Mouse (Mus musculus): ENCODE data around the gene Cyp24a1. TPM values are rescaled to one million over a fixed set of nuclear protein-coding genes. Genes with fewer than 3 reads are reported as not detected.

Gene Cyp24a1
- polyA plus RNA-seq (2011; ENCODE audit: insufficient read length, low read depth, missing spikeins) = not detected in 2 replicates

DNA sequence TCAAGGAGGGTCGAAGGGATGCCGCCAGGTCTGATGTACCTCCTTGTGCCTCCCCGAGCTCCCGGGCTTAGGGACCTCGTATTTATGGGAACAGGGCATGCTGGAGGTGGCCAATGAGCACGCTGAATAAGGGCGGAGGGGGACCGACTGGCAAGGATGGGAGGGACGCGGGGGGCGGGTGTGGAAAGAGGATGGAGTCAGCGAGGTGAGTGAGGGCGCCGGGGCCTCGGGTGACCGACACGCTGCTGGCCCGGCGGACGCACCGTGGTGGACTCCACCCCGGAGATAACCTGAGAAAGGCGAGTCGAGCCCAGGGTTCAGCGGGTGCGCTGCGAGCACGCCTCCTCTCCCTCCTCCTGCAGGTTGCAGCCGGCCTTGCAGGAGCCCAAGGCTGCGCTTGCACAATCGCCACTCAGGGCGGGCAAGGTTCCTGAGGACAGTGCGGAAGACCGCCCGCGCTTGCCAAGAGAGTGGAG lies at the start of gene Cyp24a1:
Gene Cyp24a1, minus strand, starts transcription at position 55 of the 476 bp plus-strand sequence.
- no peak for TF ChIP-seq POLR2A (IDR thresholded peaks at IDR 0.05; ENCODE audit: low read depth, low read length)
- no peak for TF ChIP-seq CTCF (IDR thresholded peaks at IDR 0.05; ENCODE audit: borderline replicate concordance, insufficient read depth, low read length)
- no peaks in the 10 kb centered on the region for H3K4me1 ChIP-seq (ENCODE audit: control insufficient read depth, insufficient read depth, low read length)
- no peak within 1 kb of the TSS for H3K27ac ChIP-seq (ENCODE audit: insufficient read depth, low read length)
- H3K4me3 ChIP-seq (ENCODE audit: insufficient read depth, low read length) = no peak within 1 kb of the TSS

DNA sequence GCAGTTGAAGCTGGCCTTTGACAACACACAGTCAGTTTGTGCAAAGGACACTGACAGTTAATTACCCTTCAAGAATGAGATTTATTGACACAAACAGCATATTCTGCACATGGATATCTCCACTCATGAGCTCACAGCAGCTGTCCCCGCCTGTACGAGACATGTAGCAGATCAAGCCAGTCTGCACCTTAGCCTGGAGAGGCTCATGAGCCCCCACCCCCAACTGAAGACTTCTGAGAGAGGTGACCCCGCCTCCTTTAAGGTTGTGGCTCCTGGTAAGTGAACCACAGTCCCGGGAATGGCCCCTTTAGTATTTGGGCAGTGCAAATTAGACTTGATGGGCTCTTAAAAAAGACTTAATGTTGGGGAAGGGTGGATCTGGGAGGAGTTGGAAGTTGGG lies 48.8 kb upstream of the Cyp24a1 start:
- Histone ChIP-seq H3K4me3 (ENCODE audit: insufficient read depth, low read length) (no peak overlapping the region), H3K4me1 (ENCODE audit: control insufficient read depth, insufficient read depth, low read length) (peaks cover 2% of the 10 kb centered on the region; the same call in 1 of the 2 replicates), H3K27ac (ENCODE audit: insufficient read depth, low read length) (no peak overlapping the region)
- TF ChIP-seq POLR2A (IDR thresholded peaks at IDR 0.05; ENCODE audit: low read depth, low read length) (no peak), CTCF (IDR thresholded peaks at IDR 0.05; ENCODE audit: borderline replicate concordance, insufficient read depth, low read length) (no peak)

DNA sequence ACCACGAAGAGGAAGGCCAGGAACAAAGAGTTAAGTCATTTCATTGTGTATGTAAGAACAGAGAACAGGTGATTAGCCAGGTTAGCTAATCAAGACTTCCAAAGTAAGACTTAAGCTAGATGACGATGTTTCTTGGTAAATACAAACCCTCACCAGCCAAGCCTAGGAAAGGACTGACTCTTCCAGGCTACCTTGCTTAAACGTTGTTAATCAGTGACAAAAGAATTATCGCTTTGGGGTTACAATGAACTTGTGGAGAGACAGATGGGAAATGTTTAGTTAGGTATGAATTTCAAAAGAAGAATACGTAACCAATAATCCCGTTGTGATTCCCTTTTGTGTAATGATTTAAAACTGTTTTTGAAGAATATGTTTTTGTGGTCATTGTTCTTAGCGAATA lies 48.0 kb upstream of the Cyp24a1 start:
- Histone ChIP-seq H3K4me3 (ENCODE audit: insufficient read depth, low read length) (no peak overlapping the region), H3K27ac (ENCODE audit: insufficient read depth, low read length) (no peak overlapping the region), H3K4me1 (ENCODE audit: control insufficient read depth, insufficient read depth, low read length) (peaks cover 3% of the 10 kb centered on the region; the same call in 1 of the 2 replicates)
- no peak for TF ChIP-seq CTCF (IDR thresholded peaks at IDR 0.05; ENCODE audit: borderline replicate concordance, insufficient read depth, low read length)
- TF ChIP-seq POLR2A (IDR thresholded peaks at IDR 0.05; ENCODE audit: low read depth, low read length) = no peak

DNA sequence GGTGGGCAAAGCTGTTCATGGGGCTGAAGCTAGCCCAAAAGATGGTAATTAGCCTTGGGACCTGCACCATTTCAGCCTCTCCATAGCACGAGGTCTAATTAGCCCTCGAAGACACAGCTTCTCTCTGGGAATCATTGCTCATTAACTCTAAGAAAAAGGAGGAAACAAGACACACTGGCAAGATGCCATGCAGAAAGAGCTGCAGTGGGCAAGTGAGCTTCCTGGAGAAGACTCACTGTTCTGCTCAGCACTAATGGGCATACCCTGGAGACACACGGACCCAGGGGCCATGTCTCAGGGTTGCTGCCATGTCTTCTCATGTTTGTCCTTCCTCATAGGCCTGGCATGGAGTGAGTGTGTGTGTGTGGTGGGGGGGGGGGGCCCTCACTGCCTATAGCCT lies 47.2 kb upstream of the Cyp24a1 start:
- peaks cover 3% of the 10 kb centered on the region; the same call in 1 of the 2 replicates for H3K4me1 ChIP-seq (ENCODE audit: control insufficient read depth, insufficient read depth, low read length)
- no peak overlapping the region for H3K4me3 ChIP-seq (ENCODE audit: insufficient read depth, low read length)
- TF ChIP-seq CTCF (IDR thresholded peaks at IDR 0.05; ENCODE audit: borderline replicate concordance, insufficient read depth, low read length) = no peak
- no peak for TF ChIP-seq POLR2A (IDR thresholded peaks at IDR 0.05; ENCODE audit: low read depth, low read length)
- H3K27ac ChIP-seq (ENCODE audit: insufficient read depth, low read length) = no peak overlapping the region

DNA sequence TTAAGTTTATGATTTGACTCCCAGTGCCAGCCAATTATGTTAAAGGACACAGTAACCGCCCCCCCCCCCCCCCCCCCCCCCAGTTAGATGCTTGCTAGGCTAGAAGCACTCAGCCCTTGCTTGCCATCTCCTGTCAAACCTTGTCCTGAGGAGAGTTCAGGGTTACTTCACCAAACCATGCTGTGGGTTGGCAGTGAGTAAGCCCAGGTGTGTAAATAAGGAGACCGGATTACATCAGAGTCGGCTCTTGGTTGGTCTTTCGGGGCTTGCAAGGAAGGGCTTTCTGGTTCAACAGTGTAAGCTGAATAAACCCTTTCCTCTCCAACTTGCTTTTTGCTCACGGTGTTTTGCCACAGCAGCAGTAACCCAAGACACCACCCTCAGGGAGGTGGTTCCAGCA lies 46.7 kb upstream of the Cyp24a1 start:
- TF ChIP-seq CTCF (IDR thresholded peaks at IDR 0.05; ENCODE audit: borderline replicate concordance, insufficient read depth, low read length) (no peak), POLR2A (IDR thresholded peaks at IDR 0.05; ENCODE audit: low read depth, low read length) (no peak)
- peaks cover 3% of the 10 kb centered on the region; the same call in 1 of the 2 replicates for H3K4me1 ChIP-seq (ENCODE audit: control insufficient read depth, insufficient read depth, low read length)
- no peak overlapping the region for H3K4me3 ChIP-seq (ENCODE audit: insufficient read depth, low read length)
- H3K27ac ChIP-seq (ENCODE audit: insufficient read depth, low read length) = no peak overlapping the region

DNA sequence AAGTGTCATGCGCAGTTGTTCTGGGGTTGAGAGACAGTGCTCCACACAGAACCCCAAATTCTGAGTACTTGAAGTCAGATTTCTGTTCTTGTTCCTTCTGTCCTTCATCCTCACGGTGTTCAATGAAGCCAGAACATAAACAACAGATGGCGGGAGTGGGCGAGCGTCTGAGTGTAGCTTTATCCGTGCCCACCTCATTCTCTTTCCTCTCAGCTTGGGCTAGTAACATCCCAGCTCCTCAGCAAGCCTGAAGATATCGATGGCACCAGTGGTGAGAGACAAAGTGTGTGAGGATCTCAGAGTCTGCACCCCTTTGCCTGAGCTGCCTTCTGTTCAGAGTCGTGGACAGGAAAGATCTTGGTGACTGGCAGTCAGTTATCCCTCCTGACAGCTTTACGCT lies 42.3 kb upstream of the Cyp24a1 start:
- Histone ChIP-seq H3K4me3 (ENCODE audit: insufficient read depth, low read length) (no peak overlapping the region), H3K4me1 (ENCODE audit: control insufficient read depth, insufficient read depth, low read length) (peaks cover 5% of the 10 kb centered on the region; the same call in 1 of the 2 replicates)

DNA sequence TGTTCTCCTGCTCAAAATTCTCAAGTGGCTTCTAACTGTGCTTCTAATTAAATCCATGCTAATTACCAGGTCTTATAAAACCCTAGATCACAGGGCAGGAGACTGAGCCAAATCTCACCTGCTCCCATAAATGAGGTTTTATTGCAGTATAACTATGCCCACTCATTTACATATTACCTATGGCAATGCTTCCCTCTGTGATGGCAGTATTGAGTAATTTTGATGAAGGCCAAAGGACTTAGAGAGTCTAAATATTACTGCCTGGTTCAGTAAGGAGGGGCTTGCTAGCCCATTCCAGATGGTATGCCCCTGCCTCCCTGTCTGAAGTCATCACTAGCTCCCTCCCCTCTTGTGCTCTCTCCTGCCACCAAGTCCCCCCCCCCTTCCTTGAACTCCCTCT lies 38.9 kb upstream of the Cyp24a1 start:
- H3K4me1 ChIP-seq (ENCODE audit: control insufficient read depth, insufficient read depth, low read length) = peaks cover 4% of the 10 kb centered on the region; the same call in 1 of the 2 replicates
- TF ChIP-seq POLR2A (IDR thresholded peaks at IDR 0.05; ENCODE audit: low read depth, low read length) = no peak
- no peak for TF ChIP-seq CTCF (IDR thresholded peaks at IDR 0.05; ENCODE audit: borderline replicate concordance, insufficient read depth, low read length)
- H3K27ac ChIP-seq (ENCODE audit: insufficient read depth, low read length) = no peak overlapping the region
- H3K4me3 ChIP-seq (ENCODE audit: insufficient read depth, low read length) = no peak overlapping the region

More for the DNA sequence above, 42.3 kb upstream of the Cyp24a1 start:
- H3K27ac ChIP-seq (ENCODE audit: insufficient read depth, low read length) = no peak overlapping the region
- TF ChIP-seq POLR2A (IDR thresholded peaks at IDR 0.05; ENCODE audit: low read depth, low read length) (no peak), CTCF (IDR thresholded peaks at IDR 0.05; ENCODE audit: borderline replicate concordance, insufficient read depth, low read length) (no peak)

DNA sequence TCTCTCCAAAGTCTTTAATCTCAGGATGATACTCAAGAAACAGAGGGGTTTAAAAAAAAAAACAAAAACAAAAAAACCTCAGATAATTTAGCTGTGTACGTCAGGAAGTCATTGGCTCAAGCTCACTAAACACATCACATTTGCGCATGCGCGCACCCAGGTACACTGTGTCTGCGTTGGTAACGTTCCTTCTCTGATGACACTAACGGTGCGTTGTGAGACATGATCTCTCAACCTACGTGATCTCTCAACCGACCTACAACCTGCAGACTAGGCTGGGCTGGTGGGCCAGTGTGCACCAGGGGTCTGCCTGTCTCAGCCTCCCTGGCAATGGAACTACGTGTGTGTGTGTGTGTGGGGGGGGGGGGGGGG lies 37.8 kb upstream of the Cyp24a1 start:
- Histone ChIP-seq H3K4me1 (ENCODE audit: control insufficient read depth, insufficient read depth, low read length) (peaks cover 2% of the 10 kb centered on the region; the same call in 1 of the 2 replicates), H3K27ac (ENCODE audit: insufficient read depth, low read length) (no peak overlapping the region), H3K4me3 (ENCODE audit: insufficient read depth, low read length) (no peak overlapping the region)
- TF ChIP-seq POLR2A (IDR thresholded peaks at IDR 0.05; ENCODE audit: low read depth, low read length) = no peak
- TF ChIP-seq CTCF (IDR thresholded peaks at IDR 0.05; ENCODE audit: borderline replicate concordance, insufficient read depth, low read length) = no peak

DNA sequence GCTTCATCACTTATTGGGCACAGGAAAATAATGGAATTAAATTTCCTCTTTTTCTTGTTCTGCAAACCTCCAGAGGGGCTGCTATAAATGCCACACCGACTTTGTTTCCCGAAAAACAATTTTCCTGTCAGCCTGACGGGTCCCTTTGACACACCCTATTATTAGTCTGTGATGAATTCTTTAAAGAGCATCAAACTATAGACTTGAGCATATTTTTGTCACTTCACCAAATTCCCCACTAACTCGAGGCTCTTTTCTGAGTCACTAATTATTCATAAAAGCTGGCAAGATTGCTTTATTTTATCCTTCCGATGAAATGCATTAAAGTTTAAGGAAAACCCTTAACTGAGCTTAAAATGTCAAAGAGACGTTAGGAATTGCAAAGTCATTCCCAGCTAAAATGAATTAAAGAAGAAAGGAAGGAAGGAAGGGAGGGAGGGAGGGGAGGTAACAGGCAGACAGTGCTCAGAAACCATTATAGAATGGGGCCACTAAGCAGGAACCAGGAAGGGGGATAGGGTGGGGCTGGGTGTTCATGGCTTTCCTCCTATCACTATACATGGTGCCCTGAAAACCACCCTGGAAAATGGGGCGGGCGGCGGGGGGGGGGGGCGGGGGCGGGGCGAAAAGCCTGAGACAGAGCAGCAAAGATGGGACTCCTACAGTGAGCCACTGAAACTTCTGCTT lies 37.3 kb upstream of the Cyp24a1 start:
- no peak overlapping the region for H3K27ac ChIP-seq (ENCODE audit: insufficient read depth, low read length)
- no peak overlapping the region for H3K4me3 ChIP-seq (ENCODE audit: insufficient read depth, low read length)
- H3K4me1 ChIP-seq (ENCODE audit: control insufficient read depth, insufficient read depth, low read length) = peaks cover 2% of the 10 kb centered on the region; the same call in 1 of the 2 replicates
- TF ChIP-seq CTCF (IDR thresholded peaks at IDR 0.05; ENCODE audit: borderline replicate concordance, insufficient read depth, low read length) = no peak
- no peak for TF ChIP-seq POLR2A (IDR thresholded peaks at IDR 0.05; ENCODE audit: low read depth, low read length)

DNA sequence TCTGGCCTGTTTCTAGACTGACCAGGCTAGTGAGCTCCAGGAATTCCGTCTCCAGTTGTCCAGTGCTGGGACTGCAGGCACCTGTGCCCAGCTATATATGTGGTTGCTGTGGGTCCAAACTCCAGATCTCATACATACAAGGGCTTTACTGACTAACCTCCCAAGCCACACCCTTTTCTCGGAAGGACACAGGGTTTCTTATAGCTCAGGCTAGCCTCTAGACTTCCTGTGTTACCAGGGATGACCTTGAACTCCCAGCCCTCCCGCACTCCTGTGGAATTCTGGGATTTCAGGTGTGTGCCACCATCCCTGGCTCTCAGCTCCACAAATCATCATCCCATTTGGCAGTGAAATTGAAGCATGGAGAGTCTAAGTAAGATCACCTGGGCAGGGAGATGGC lies 33.3 kb upstream of the Cyp24a1 start:
- H3K4me3 ChIP-seq (ENCODE audit: insufficient read depth, low read length) = no peak overlapping the region
- TF ChIP-seq POLR2A (IDR thresholded peaks at IDR 0.05; ENCODE audit: low read depth, low read length) = no peak

More for the DNA sequence above, 33.3 kb upstream of the Cyp24a1 start:
- Histone ChIP-seq H3K4me1 (ENCODE audit: control insufficient read depth, insufficient read depth, low read length) (peaks cover 8% of the 10 kb centered on the region), H3K27ac (ENCODE audit: insufficient read depth, low read length) (no peak overlapping the region)

Measured in embryonic fibroblast, embryonic 13.5 days (primary cell).